Mouse (Mus musculus) forebrain, embryonic 11.5 days (tissue): ENCODE results near the gene Rpgr. TPM values are rescaled to one million over a fixed set of nuclear protein-coding genes. Genes with fewer than 3 reads are reported as not detected.

ENCODE experiments used
- ATAC-seq: fragments of 200-750 bp; cut with Nextera tagmentation; replicated peaks from 2 replicates; pipeline ENCODE4 v1.8.0; 2017; ENCODE audit warnings: moderate TSS enrichment; ENCODE audit not compliant: low FRiP score
- DNase-seq: peaks from one replicate; pipeline ENCODE4 v3.0.0-alpha.2; 2017; ENCODE audit warnings: low spot score
- H3K27ac ChIP-seq: fragments of 300-500 bp; sonication (generic); 2 replicates; pipeline ENCODE4 v1.5.1; 2014; ENCODE audit warnings: low read depth, low read length
- H3K27me3 ChIP-seq: fragments of 300-500 bp; sonication (generic); 2 replicates; pipeline ENCODE4 v1.6.1; 2014; ENCODE audit warnings: mild to moderate bottlenecking, low read length, mixed read lengths; ENCODE audit not compliant: control insufficient read depth, insufficient read depth
- H3K36me3 ChIP-seq: fragments of 300-500 bp; sonication (generic); 2 replicates; pipeline ENCODE4 v1.6.1; 2014; ENCODE audit warnings: mild to moderate bottlenecking, low read length, moderate library complexity, mixed read lengths; ENCODE audit not compliant: control insufficient read depth, insufficient read depth
- H3K4me1 ChIP-seq: fragments of 300-500 bp; sonication (generic); replicated peaks from 2 replicates; pipeline ENCODE4 v1.6.1; 2014; ENCODE audit warnings: low read length, mixed read lengths; ENCODE audit not compliant: control insufficient read depth, insufficient read depth
- H3K4me2 ChIP-seq: fragments of 300-500 bp; sonication (generic); 2 replicates; pipeline ENCODE4 v1.6.1; 2014; ENCODE audit warnings: low read depth, mild to moderate bottlenecking, low read length, moderate library complexity, mixed read lengths; ENCODE audit not compliant: severe bottlenecking
- H3K4me3 ChIP-seq: fragments of 300-500 bp; sonication (generic); 2 replicates; pipeline ENCODE4 v1.5.1; 2014; ENCODE audit warnings: low read depth, low read length
- H3K9ac ChIP-seq: fragments of 300-500 bp; sonication (generic); 2 replicates; pipeline ENCODE4 v1.6.1; 2014; ENCODE audit warnings: low read length
- H3K9me3 ChIP-seq: fragments of 300-500 bp; sonication (generic); 2 replicates; pipeline ENCODE4 v1.6.1; 2016; ENCODE audit warnings: low read length, mixed read lengths; ENCODE audit not compliant: control insufficient read depth
- WGBS: fragments of 180-500 bp; shearing (Covaris S2); extraction: QIAGEN DNeasy Blood & Tissue Kit; methylation state at CpG from one replicate; pipeline ENCODE4 v1.1.7; 2014; 5-methylcytosine and 5-hydroxymethylcytosine counted together
- polyA plus RNA-seq: library from polyadenylated mRNA; unstranded; fragments of >200 nt; fragmentation: Nextera tagmentation; extraction: Ambion mirVana; gene quantifications from 2 replicates; pipeline ENCODE4 v1.2.1, GENCODE M21; 2014

Gene Rpgr
- polyA plus RNA-seq, 1 experiment from 2014 or later, result 37.3 TPM

GRCm38 (mm10) chrX:10219281-10219680, 2.6 kb upstream of the Rpgr start:
- Histone ChIP-seq H3K9me3 (no peaks in the 10 kb centered on the region), H3K4me1 (no peaks in the 10 kb centered on the region), H3K9ac (no peak overlapping the region), H3K36me3 (no peaks in the 10 kb centered on the region), H3K27ac (no peak overlapping the region), H3K27me3 (no peaks in the 10 kb centered on the region), H3K4me3 (no peak overlapping the region), H3K4me2 (no peak overlapping the region)
- no peak for ATAC-seq
- no peak for DNase-seq
- WGBS, result 77% methylated on average over 6 of the region's 6 CpGs

GRCm38 (mm10) chrX:10215972-10216371, 748 bp downstream of the Rpgr start:
- ATAC-seq, result peak; percentile 12
- Histone ChIP-seq H3K27ac (peak overlapping the region; percentile 37; the same call in 1 of the 2 replicates), H3K4me2 (peak overlapping the region; percentile 45; the same call in 1 of the 2 replicates), H3K4me1 (no peaks in the 10 kb centered on the region), H3K9ac (peak overlapping the region; percentile 56), H3K9me3 (no peaks in the 10 kb centered on the region), H3K4me3 (peak overlapping the region; percentile 48), H3K36me3 (no peaks in the 10 kb centered on the region), H3K27me3 (no peaks in the 10 kb centered on the region)
- 22% methylated on average over 16 of the region's 16 CpGs for WGBS
- DNase-seq, result no peak

GRCm38 (mm10) chrX:10205937-10206336, 10.8 kb downstream of the Rpgr start:
- no peak overlapping the region for H3K4me2 ChIP-seq
- H3K9me3 ChIP-seq, result no peaks in the 10 kb centered on the region
- no peak for DNase-seq
- H3K36me3 ChIP-seq, result no peaks in the 10 kb centered on the region; the same call in 1 of the 2 replicates
- ATAC-seq, result no peak
- no peaks in the 10 kb centered on the region for H3K4me1 ChIP-seq
- no peak overlapping the region for H3K4me3 ChIP-seq
- no peak overlapping the region for H3K27ac ChIP-seq
- WGBS, result 83% methylated on average over 5 of the region's 5 CpGs
- no peak overlapping the region for H3K9ac ChIP-seq
- H3K27me3 ChIP-seq, result no peaks in the 10 kb centered on the region

- H3K9me3 ChIP-seq, result no peaks in the 10 kb centered on the region
- WGBS, result 20% methylated on average over 2 of the region's 2 CpGs
Observed at GRCm38 (mm10) chrX:10201289-10201688, 15.4 kb downstream of the Rpgr start.

GRCm38 (mm10) chrX:10152390-10152789, 64.3 kb downstream of the Rpgr start:
- no peak for ATAC-seq
- H3K4me1 ChIP-seq, result no peaks in the 10 kb centered on the region
- no peak overlapping the region for H3K27ac ChIP-seq
- H3K9ac ChIP-seq, result no peak overlapping the region
- no peaks in the 10 kb centered on the region for H3K9me3 ChIP-seq
- no peak overlapping the region for H3K4me2 ChIP-seq
- H3K36me3 ChIP-seq, result no peaks in the 10 kb centered on the region
- H3K4me3 ChIP-seq, result no peak overlapping the region
- H3K27me3 ChIP-seq, result no peaks in the 10 kb centered on the region
- WGBS, result 68% methylated on average over 3 of the region's 3 CpGs
- DNase-seq, result no peak

More at GRCm38 (mm10) chrX:10201289-10201688, 15.4 kb downstream of the Rpgr start:
- Histone ChIP-seq H3K27me3 (no peaks in the 10 kb centered on the region), H3K4me3 (no peak overlapping the region), H3K4me1 (no peaks in the 10 kb centered on the region), H3K4me2 (no peak overlapping the region), H3K36me3 (no peaks in the 10 kb centered on the region; the same call in 1 of the 2 replicates), H3K9ac (no peak overlapping the region), H3K27ac (no peak overlapping the region)
- ATAC-seq (no peak), DNase-seq (peak; percentile 51)

- H3K36me3 ChIP-seq, result no peaks in the 10 kb centered on the region
- no peaks in the 10 kb centered on the region for H3K4me1 ChIP-seq
- WGBS, result 28% methylated on average over 11 of the region's 19 CpGs
- H3K9me3 ChIP-seq, result no peaks in the 10 kb centered on the region
- ATAC-seq, result no peak; the same call in 1 of the 2 replicates
- H3K4me3 ChIP-seq, result peak within 1 kb of the TSS; percentile 17
- peak within 1 kb of the TSS; percentile 52 for H3K9ac ChIP-seq
- peak within 1 kb of the TSS; percentile 48 for H3K4me2 ChIP-seq
- H3K27ac ChIP-seq, result no peak within 1 kb of the TSS
- no peaks in the 10 kb centered on the region for H3K27me3 ChIP-seq
- peak; percentile 56 for DNase-seq
Observed at GRCm38 (mm10) chrX:10117065-10117719, 99.5 kb downstream of the Rpgr start, which contains the start of gene Srpx. Gene Srpx (minus strand): TSS chrX:10117709.

GRCm38 (mm10) chrX:10115780-10116179, 100.9 kb downstream of the Rpgr start:
- Histone ChIP-seq H3K4me2 (no peak overlapping the region), H3K36me3 (no peaks in the 10 kb centered on the region), H3K27me3 (no peaks in the 10 kb centered on the region), H3K9ac (no peak overlapping the region), H3K4me3 (no peak overlapping the region), H3K27ac (no peak overlapping the region), H3K4me1 (no peaks in the 10 kb centered on the region), H3K9me3 (no peaks in the 10 kb centered on the region)
- no peak for DNase-seq
- WGBS, result 46% methylated on average over 3 of the region's 3 CpGs
- ATAC-seq, result no peak

GRCm38 (mm10) chrX:10110736-10111135, 106.0 kb downstream of the Rpgr start:
- no peak overlapping the region for H3K4me2 ChIP-seq
- no peaks in the 10 kb centered on the region for H3K9me3 ChIP-seq
- DNase-seq, result no peak
- no peaks in the 10 kb centered on the region for H3K4me1 ChIP-seq
- no peaks in the 10 kb centered on the region for H3K27me3 ChIP-seq
- no peaks in the 10 kb centered on the region for H3K36me3 ChIP-seq
- no peak for ATAC-seq
- no peak overlapping the region for H3K4me3 ChIP-seq
- no peak overlapping the region for H3K9ac ChIP-seq
- WGBS, result 64% methylated on average over 1 of the region's 1 CpGs
- no peak overlapping the region for H3K27ac ChIP-seq

- Histone ChIP-seq H3K9ac (no peak overlapping the region), H3K36me3 (no peaks in the 10 kb centered on the region), H3K4me2 (no peak overlapping the region), H3K4me3 (no peak overlapping the region), H3K9me3 (no peaks in the 10 kb centered on the region), H3K27ac (no peak overlapping the region), H3K27me3 (no peaks in the 10 kb centered on the region), H3K4me1 (no peaks in the 10 kb centered on the region)
- no peak for DNase-seq
- ATAC-seq, result no peak
- 79% methylated on average over 4 of the region's 4 CpGs for WGBS
Observed at GRCm38 (mm10) chrX:10108558-10108957, 108.2 kb downstream of the Rpgr start.
